ENCODE assay signal across 9 mouse cellular contexts in genomic region chr1:134753751-134754630, GRCm38 (mm10).
DNase-seq lines count a peak whose midpoint lies in the region; ATAC-seq and TF ChIP-seq lines count a peak whose summit lies in the region.
"Had no signal": no experiment of that assay in that cellular context is flagged by ENCODE, and none has a peak within 500 bp of the region (broad histone marks: within the 10 kb centered on the region; RNA-seq: fewer than 3 reads in every experiment).

No protein-coding gene starts in this region.

- ATAC-seq in limb, embryonic 14.5 days (ENCODE audit: low FRiP score, low read depth) = peak; percentile 39

- no peaks in the 10 kb centered on the region for H3K9me3 ChIP-seq in limb, embryonic 14.5 days (ENCODE audit: control insufficient read depth, low read length)
- H3K9me3 ChIP-seq: megakaryocyte, embryonic 14.5 days had no signal

- H3K9ac ChIP-seq in limb, embryonic 14.5 days (ENCODE audit: low read depth, low read length, severe bottlenecking) = no peak overlapping the region

- H3K27me3 ChIP-seq in limb, embryonic 14.5 days (ENCODE audit: control insufficient read depth, insufficient read depth, low read length) = no peaks in the 10 kb centered on the region

- H3K4me2 ChIP-seq in limb, embryonic 14.5 days (replicated peaks; ENCODE audit: low read depth, low read length, severe bottlenecking) = no peak overlapping the region

- WGBS in limb, embryonic 14.5 days = 51% methylated on average over 13 of the region's 13 CpGs

- H3K36me3 ChIP-seq in limb, embryonic 14.5 days (ENCODE audit: control insufficient read depth, insufficient read depth, low read length) = peaks cover 3% of the 10 kb centered on the region

- H3K4me3 ChIP-seq in limb, embryonic 14.5 days (replicated peaks; ENCODE audit: low read length) = no peak overlapping the region
- H3K4me3 ChIP-seq: megakaryocyte, embryonic 14.5 days had no signal

- H3K4me1 ChIP-seq in limb, embryonic 14.5 days (ENCODE audit: control insufficient read depth, insufficient read depth, low read length) = peaks cover 19% of the 10 kb centered on the region
- H3K4me1 ChIP-seq: megakaryocyte, embryonic 14.5 days had no signal

- intact Hi-C loops in left cerebral cortex, postnatal 25 days (cut with DNase I) = no loop called here

- H3K27ac ChIP-seq in limb, embryonic 14.5 days (replicated peaks; ENCODE audit: low read depth, low read length) = no peak overlapping the region; the same call in 1 of the 2 replicates

- no peak for TF ChIP-seq POLR2A in limb, embryonic 14.5 days (IDR thresholded peaks at IDR 0.05; ENCODE audit: borderline replicate concordance, extremely low read depth, insufficient read depth, insufficient read length)

- peak; percentile 37 for DNase-seq in embryo, embryonic 11 days
- DNase-seq in embryo, embryonic 10.5 days (ENCODE audit: low spot score) = no peak
- DNase-seq in adrenal gland, postnatal 10 days = peak; percentile 55
- peak; percentile 69 to 80 for DNase-seq in heart, adult 9 months (ENCODE audit: low spot score in 2 of 2)
- DNase-seq in limb, embryonic 14.5 days (ENCODE audit: low spot score) = peak; percentile 82
- DNase-seq in right cerebral cortex, postnatal 36 days (ENCODE audit: low spot score in 2 of 2) = no peak
- no peak for DNase-seq in frontal cortex, postnatal 25 days (ENCODE audit: low spot score in 2 of 2)
- no peak for DNase-seq in left cerebral cortex, postnatal 25 days (ENCODE audit: low spot score in 2 of 2)

Comparison
In these comparisons a context has a peak if more than half of its experiments do, and no peak if none do; other contexts are left out.
1. DNase-seq: peak in embryo, embryonic 11 days (single experiment), adrenal gland, postnatal 10 days (single experiment), heart, adult 9 months (2 of 2) and limb, embryonic 14.5 days (single experiment); none in embryo, embryonic 10.5 days (single experiment), right cerebral cortex, postnatal 36 days (0 of 2), frontal cortex, postnatal 25 days (0 of 2) and left cerebral cortex, postnatal 25 days (0 of 2).